Mouse (Mus musculus) MEL (cell line): ENCODE results near the gene Gm17622. TPM values are rescaled to one million over a fixed set of nuclear protein-coding genes. Genes with fewer than 3 reads are reported as not detected.

Experiments used
- DNase-seq: peaks from one replicate; pipeline ENCODE4 v3.0.0; 2011; ENCODE audit warnings: low read depth, low spot score
- H3K27ac ChIP-seq: 2 replicates; pipeline ENCODE4 v1.5.1; 2012; ENCODE audit warnings: low read depth, mild to moderate bottlenecking, control low read depth, low read length, moderate library complexity; ENCODE audit not compliant: control insufficient read depth
- H3K27me3 ChIP-seq, 2 experiments: fragments of 150-350 bp in 1 of 2; sonication (generic) in 1 of 2; 2 replicates each; pipeline ENCODE4 v1.6.1; 2012; ENCODE audit warnings: low read length in 2 of 2, mild to moderate bottlenecking in 2 of 2, improper control_type of control experiment in 1 of 2, moderate library complexity in 1 of 2; ENCODE audit not compliant: insufficient read depth in 2 of 2, control insufficient read depth in 1 of 2
- H3K36me3 ChIP-seq, 2 experiments: 2 replicates each; pipeline ENCODE4 v1.6.1; 2012 to 2014; ENCODE audit warnings: low read length in 2 of 2, improper control_type of control experiment in 1 of 2, inconsistent platforms in 1 of 2, mild to moderate bottlenecking in 1 of 2; ENCODE audit not compliant: insufficient read depth in 2 of 2, control insufficient read depth in 1 of 2
- H3K4me1 ChIP-seq, 2 experiments: fragments of 150-350 bp in 1 of 2; sonication (generic) in 1 of 2; 2 replicates each; pipeline ENCODE4 v1.6.1; 2012; ENCODE audit warnings: low read length in 2 of 2, improper control_type of control experiment in 1 of 2, mild to moderate bottlenecking in 1 of 2; ENCODE audit not compliant: insufficient read depth in 2 of 2, control insufficient read depth in 1 of 2
- H3K4me3 ChIP-seq, 2 experiments: fragments of 150-350 bp in 1 of 2; sonication (generic) in 1 of 2; 2 replicates each; pipeline ENCODE4 v1.5.1; 2012; ENCODE audit warnings: low read depth in 2 of 2, low read length in 2 of 2, mild to moderate bottlenecking in 2 of 2, moderate library complexity in 2 of 2, control low read depth in 1 of 2, improper control_type of control experiment in 1 of 2; ENCODE audit not compliant: control insufficient read depth in 1 of 2, insufficient read depth in 1 of 2
- H3K79me2 ChIP-seq: 2 replicates; pipeline ENCODE4 v1.6.1; 2012; ENCODE audit warnings: mild to moderate bottlenecking, low read length, moderate library complexity; ENCODE audit not compliant: control insufficient read depth, poor library complexity, insufficient read depth
- H3K9ac ChIP-seq: 2 replicates; pipeline ENCODE4 v1.6.1; 2012; ENCODE audit warnings: low read depth, mild to moderate bottlenecking, control low read depth, low read length, moderate library complexity; ENCODE audit not compliant: control insufficient read depth, poor library complexity, severe bottlenecking
- H3K9me3 ChIP-seq: fragments of 150-350 bp; sonication (generic); replicated peaks from 2 replicates; pipeline ENCODE4 v1.6.1; 2012; ENCODE audit warnings: mild to moderate bottlenecking, low read length, improper control_type of control experiment, moderate library complexity; ENCODE audit not compliant: insufficient read depth
- BHLHE40 ChIP-seq: IDR thresholded peaks from 2 replicates; pipeline ENCODE4 v1.6.1; 2012; ENCODE audit warnings: low read depth, mild to moderate bottlenecking, inconsistent platforms, low read length, improper control_type of control experiment, borderline replicate concordance
- CHD2 ChIP-seq: IDR thresholded peaks from 2 replicates; pipeline ENCODE4 v1.6.1; 2011; ENCODE audit warnings: low read length, improper control_type of control experiment
- GABPA ChIP-seq: IDR thresholded peaks from 2 replicates; pipeline ENCODE4 v1.6.1; 2012; ENCODE audit warnings: low read depth, mild to moderate bottlenecking, inconsistent platforms, low read length, improper control_type of control experiment, moderate library complexity
- HCFC1 ChIP-seq: IDR thresholded peaks from 2 replicates; pipeline ENCODE4 v1.6.1; 2012; ENCODE audit warnings: low read depth, mild to moderate bottlenecking, inconsistent platforms, low read length, improper control_type of control experiment, moderate library complexity
- KAT2A ChIP-seq: conservative IDR thresholded peaks from 2 replicates; pipeline ENCODE4 v1.6.1; 2012; ENCODE audit warnings: low read depth, low read length, improper control_type of control experiment, inconsistent platforms
- MAFK ChIP-seq: IDR thresholded peaks from 2 replicates; pipeline ENCODE4 v1.6.1; 2011; ENCODE audit warnings: low read depth, mild to moderate bottlenecking, low read length, improper control_type of control experiment, borderline replicate concordance
- MAX ChIP-seq: IDR thresholded peaks from 2 replicates; pipeline ENCODE4 v1.6.1; 2011; ENCODE audit warnings: low read length, improper control_type of control experiment
- MEF2A ChIP-seq: IDR thresholded peaks from 2 replicates; pipeline ENCODE4 v1.6.1; 2014; ENCODE audit warnings: low read depth, mild to moderate bottlenecking, inconsistent platforms, low read length, improper control_type of control experiment; ENCODE audit not compliant: poor library complexity, insufficient replicate concordance, severe bottlenecking; ENCODE audit errors: extremely low read depth
- MXI1 ChIP-seq: IDR thresholded peaks from 2 replicates; pipeline ENCODE4 v1.6.1; 2011; ENCODE audit warnings: mild to moderate bottlenecking, low read depth, low read length, improper control_type of control experiment
- MYB ChIP-seq: IDR thresholded peaks from 2 replicates; pipeline ENCODE4 v1.6.1; 2011; ENCODE audit warnings: mild to moderate bottlenecking, low read depth, low read length, improper control_type of control experiment
- NRF1 ChIP-seq: IDR thresholded peaks from 2 replicates; pipeline ENCODE4 v1.6.1; 2014; ENCODE audit warnings: low read depth, mild to moderate bottlenecking, inconsistent platforms, low read length, improper control_type of control experiment, moderate library complexity; ENCODE audit not compliant: poor library complexity, insufficient read depth, severe bottlenecking
- POLR2AphosphoS5 ChIP-seq: IDR thresholded peaks from 2 replicates; pipeline ENCODE4 v1.6.1; 2012; ENCODE audit warnings: low read depth, borderline replicate concordance, mild to moderate bottlenecking, inconsistent platforms, low read length, moderate library complexity, mixed read lengths
- RAD21 ChIP-seq: IDR thresholded peaks from 2 replicates; pipeline ENCODE4 v1.6.1; 2011; ENCODE audit warnings: mild to moderate bottlenecking, low read depth, low read length, improper control_type of control experiment
- TAL1 ChIP-seq: IDR thresholded peaks from 2 replicates; pipeline ENCODE4 v1.6.1; 2012; ENCODE audit warnings: mild to moderate bottlenecking, inconsistent platforms, low read length, moderate library complexity, mixed read lengths
- UBTF ChIP-seq: IDR thresholded peaks from 2 replicates; pipeline ENCODE4 v1.6.1; 2012; ENCODE audit warnings: low read depth, mild to moderate bottlenecking, inconsistent platforms, low read length, improper control_type of control experiment, moderate library complexity, borderline replicate concordance; ENCODE audit not compliant: insufficient read depth
- USF2 ChIP-seq, 2 experiments: IDR thresholded peaks; 2 replicates each; pipeline ENCODE4 v1.6.1; 2011 to 2012; ENCODE audit warnings: improper control_type of control experiment in 2 of 2, low read length in 2 of 2, borderline replicate concordance in 1 of 2, inconsistent platforms in 1 of 2, low read depth in 1 of 2, mild to moderate bottlenecking in 1 of 2; ENCODE audit not compliant: insufficient read depth in 1 of 2
- ZNF384 ChIP-seq: IDR thresholded peaks from 2 replicates; pipeline ENCODE4 v1.6.1; 2012; ENCODE audit warnings: low read depth, mild to moderate bottlenecking, inconsistent platforms, low read length, improper control_type of control experiment
- polyA plus RNA-seq, 2 experiments: library from polyadenylated mRNA; stranded (reverse) in 1 of 2; unstranded in 1 of 2; fragments of >175 nt in 1 of 2; fragments of >200 nt in 1 of 2; gene quantifications; 2 replicates each; pipeline versions ENCODE4 v1.2.1 to v1.2.4; 2012; ENCODE audit warnings: low replicate concordance in 2 of 2, low read depth in 1 of 2; ENCODE audit not compliant: insufficient read length in 2 of 2, insufficient read depth in 1 of 2, missing spikeins in 1 of 2
- total RNA-seq: library from RNA; depleted of rRNA; stranded (reverse); fragments of 300-350 nt; gene quantifications from 2 replicates; pipeline ENCODE4 v1.2.3, GENCODE M21; 2012

Gene Gm17622
- total and polyA plus RNA-seq, 3 experiments, result not detected

DNA sequence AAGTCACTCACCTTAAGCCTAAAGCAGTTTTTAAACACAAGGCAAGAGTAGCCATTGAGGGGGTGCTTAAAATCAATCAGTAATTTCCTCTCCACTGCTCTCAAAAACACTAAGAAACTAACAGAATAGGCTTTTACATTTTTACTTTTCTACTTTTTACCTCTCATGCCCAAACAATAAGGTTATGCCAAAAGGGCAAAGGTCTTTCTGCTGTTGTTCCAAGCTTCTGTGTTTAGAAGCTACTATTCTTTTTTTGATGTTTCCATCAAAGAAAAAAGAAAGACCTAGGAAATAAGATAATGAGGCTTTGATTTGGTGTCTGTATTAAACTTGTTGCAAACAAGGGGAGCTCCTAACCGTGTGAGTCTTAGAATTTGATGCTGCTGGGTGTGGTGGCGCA lies 9.4 kb downstream of the Gm17622 start:
- no peaks in the 10 kb centered on the region for H3K27me3 ChIP-seq
- H3K4me1 ChIP-seq, result no peaks in the 10 kb centered on the region
- no peaks in the 10 kb centered on the region for H3K79me2 ChIP-seq
- no peaks in the 10 kb centered on the region for H3K36me3 ChIP-seq
- no peak overlapping the region for H3K9ac ChIP-seq
- no peaks in the 10 kb centered on the region for H3K9me3 ChIP-seq
- H3K27ac ChIP-seq, result no peak overlapping the region
- TF ChIP-seq KAT2A (no peak), UBTF (no peak), TAL1 (no peak), RAD21 (no peak), USF2 (IDR thresholded peaks at IDR 0.05; ENCODE audit: borderline replicate concordance in 1 of 2, insufficient read depth in 1 of 2, low read depth in 1 of 2, low read length in 2 of 2) (no peak), POLR2AphosphoS5 (no peak), NRF1 (no peak), HCFC1 (no peak), MAFK (no peak), CHD2 (no peak), MXI1 (no peak), MAX (no peak), BHLHE40 (no peak), GABPA (no peak)
- TF ChIP-seq, all 39 proteins: peak for 0
- H3K4me3 ChIP-seq, result no peak overlapping the region
- DNase-seq, result no peak

DNA sequence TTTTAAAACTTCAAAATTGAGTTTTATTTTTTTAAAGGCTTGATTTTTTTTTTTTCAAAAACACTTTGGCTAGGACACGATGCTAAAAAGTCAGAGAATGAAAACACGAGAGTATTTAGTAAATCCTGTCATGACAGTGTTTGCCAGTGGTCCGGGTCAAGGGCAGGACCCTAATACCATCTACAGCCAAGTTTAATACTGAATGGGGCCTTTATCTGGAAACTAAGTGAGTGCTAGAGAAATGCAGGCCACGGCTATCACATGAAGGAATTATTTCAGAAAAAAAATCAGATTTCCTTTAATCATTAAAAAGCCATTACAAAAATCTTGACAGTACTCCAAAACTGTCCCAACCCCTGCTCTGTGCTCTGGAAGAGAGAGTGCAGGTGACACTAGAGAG lies 15.1 kb downstream of the Gm17622 start:
- Histone ChIP-seq H3K4me3 (no peak overlapping the region), H3K27ac (no peak overlapping the region), H3K27me3 (no peaks in the 10 kb centered on the region)
- no peak for DNase-seq
- TF ChIP-seq MAX (no peak), HCFC1 (no peak), ZNF384 (no peak), BHLHE40 (no peak), MYB (no peak), MEF2A (no peak), KAT2A (no peak)
- TF ChIP-seq, all 39 proteins: peak for 0
- H3K9me3 ChIP-seq, result no peaks in the 10 kb centered on the region
- peaks cover 0 to 7% of the 10 kb centered on the region in 2 experiments; a peak in 2 of 4 replicates for H3K36me3 ChIP-seq
- no peaks in the 10 kb centered on the region for H3K79me2 ChIP-seq
- no peak overlapping the region for H3K9ac ChIP-seq
- peaks cover 0 to 7% of the 10 kb centered on the region in 2 experiments; a peak in 2 of 4 replicates for H3K4me1 ChIP-seq
